ENCODE assay signal across 15 mouse cellular contexts in the genomic region with DNA sequence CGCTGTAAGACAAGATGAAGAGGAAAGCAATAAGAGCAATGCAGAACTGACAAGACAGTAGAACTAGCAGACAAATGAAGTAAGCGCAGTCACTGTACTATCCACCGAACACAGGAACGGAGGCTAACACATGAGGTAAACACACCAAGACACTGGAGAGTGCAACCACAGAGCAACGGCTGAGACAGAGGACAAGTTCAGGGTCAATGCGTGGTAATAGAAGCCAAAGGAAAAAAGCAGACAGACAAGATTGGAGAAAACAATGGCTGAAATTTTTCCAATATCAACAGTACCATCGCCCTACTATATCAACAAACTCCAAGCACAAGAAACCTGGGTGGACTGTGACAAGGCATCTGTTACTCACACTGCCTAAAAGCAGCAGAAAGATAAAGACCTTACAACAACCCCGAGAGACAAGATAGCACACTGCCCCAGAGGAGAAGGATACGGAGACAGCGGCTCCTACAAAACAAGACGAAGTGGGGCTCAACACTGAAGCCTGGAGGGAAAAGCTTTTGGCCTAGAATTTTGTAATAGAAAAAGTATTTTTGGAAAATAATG. TPM values are rescaled to one million over a fixed set of nuclear protein-coding genes. Genes with fewer than 3 reads are reported as not detected.
DNase-seq lines count a peak whose midpoint lies in the region; ATAC-seq and TF ChIP-seq lines count a peak whose summit lies in the region.
"Had no signal": no experiment of that assay in that cellular context is flagged by ENCODE, and none has a peak within 500 bp of the region (broad histone marks: within the 10 kb centered on the region; RNA-seq: fewer than 3 reads in every experiment).

No protein-coding gene starts in this region.

- H3K4me2 ChIP-seq in intestine, embryonic 16.5 days (ENCODE audit: low read depth, low read length): no peak overlapping the region
- H3K4me2 ChIP-seq in intestine, postnatal 0 days (replicated peaks; ENCODE audit: low read depth): no peak overlapping the region
- H3K4me2 ChIP-seq in liver, postnatal 0 days (ENCODE audit: low read depth, low read length): peak overlapping the region; percentile 31

- H3K9me3 ChIP-seq in intestine, embryonic 16.5 days (ENCODE audit: control insufficient read depth, low read length): no peaks in the 10 kb centered on the region
- H3K9me3 ChIP-seq in intestine, postnatal 0 days (ENCODE audit: control insufficient read depth): no peaks in the 10 kb centered on the region
- no peaks in the 10 kb centered on the region for H3K9me3 ChIP-seq in liver, postnatal 0 days (ENCODE audit: low read length)
- H3K9me3 ChIP-seq: midbrain, embryonic 10.5 days had no signal

- H3K27me3 ChIP-seq in intestine, embryonic 16.5 days (replicated peaks; ENCODE audit: control insufficient read depth, insufficient read depth, low read length): no peaks in the 10 kb centered on the region
- no peaks in the 10 kb centered on the region for H3K27me3 ChIP-seq in intestine, postnatal 0 days (replicated peaks; ENCODE audit: control insufficient read depth, insufficient read depth, low read length)
- H3K27me3 ChIP-seq in liver, postnatal 0 days (ENCODE audit: insufficient read depth, low read length): no peaks in the 10 kb centered on the region

- intact Hi-C loops in left cerebral cortex, adult 2 months (cut with DNase I): loop anchor here (5.0 kb wide), 1 partner anchor 128 kb away; no protein-coding TSS in a partner anchor

- H3K36me3 ChIP-seq in intestine, embryonic 16.5 days (ENCODE audit: control insufficient read depth, insufficient read depth, low read length): no peaks in the 10 kb centered on the region; the same call in 1 of the 2 replicates
- H3K36me3 ChIP-seq in intestine, postnatal 0 days (ENCODE audit: control insufficient read depth, insufficient read depth): peaks cover 29% of the 10 kb centered on the region
- peaks cover 56% of the 10 kb centered on the region for H3K36me3 ChIP-seq in liver, postnatal 0 days (replicated peaks; ENCODE audit: insufficient read depth, low read length)

- H3K4me3 ChIP-seq in intestine, embryonic 16.5 days (ENCODE audit: low read length): no peak overlapping the region
- H3K4me3 ChIP-seq in intestine, postnatal 0 days (ENCODE audit: low read depth, low read length): no peak overlapping the region
- H3K4me3 ChIP-seq in liver, postnatal 0 days (ENCODE audit: low read depth, low read length): no peak overlapping the region
- no peak overlapping the region for H3K4me3 ChIP-seq in left cerebral cortex, adult 2 months
- H3K4me3 ChIP-seq: midbrain, embryonic 10.5 days; myocyte had no signal

- ATAC-seq in intestine, embryonic 16.5 days: 0 out of 2 replicates have a peak, but pooled peaks have one; percentile 21
- ATAC-seq in intestine, postnatal 0 days: no peak
- peak; percentile 69 for ATAC-seq in erythroid progenitor cell, adult 5-6 weeks (replicated peaks; ENCODE audit: low FRiP score, poor library complexity, severe bottlenecking)
- ATAC-seq in liver, postnatal 0 days: peak; percentile 67
- ATAC-seq: hindbrain, embryonic 16.5 days had no signal

- no peak overlapping the region for H3K9ac ChIP-seq in intestine, embryonic 16.5 days (ENCODE audit: low read depth, low read length)
- no peak overlapping the region for H3K9ac ChIP-seq in intestine, postnatal 0 days (ENCODE audit: low read depth, low read length)
- 0 out of 2 replicates have a peak overlapping the region, but pooled peaks have one; percentile 6 for H3K9ac ChIP-seq in liver, postnatal 0 days (replicated peaks)

- DNase-seq in c-Kit-positive CD71-positive TER-119-negative erythroid progenitor cells, embryonic 14.5 days (ENCODE audit: low read depth): peak; percentile 63
- DNase-seq in liver, postnatal 0 days: no peak
- no peak for DNase-seq in left cerebral cortex, adult 2 months (ENCODE audit: extremely low spot score in 1 of 2, low spot score in 2 of 2)
- DNase-seq in kidney, adult 8-10 months: no peak
- DNase-seq: adrenal gland, adult 2 months; cerebellum, adult 9-11 months; embryo, embryonic 11 days; right cerebral cortex, postnatal 14 days; thymus, adult 18-20 months had no signal

- WGBS in intestine, embryonic 16.5 days: 72% methylated on average over 11 of the region's 11 CpGs
- 70% methylated on average over 11 of the region's 11 CpGs for WGBS in intestine, postnatal 0 days
- WGBS in liver, postnatal 0 days (ENCODE audit: insufficient replicate concordance): 44% methylated on average over 11 of the region's 11 CpGs

- no peaks in the 10 kb centered on the region for H3K4me1 ChIP-seq in intestine, embryonic 16.5 days (ENCODE audit: control insufficient read depth, insufficient read depth, low read length)
- H3K4me1 ChIP-seq in intestine, postnatal 0 days (replicated peaks; ENCODE audit: control insufficient read depth, insufficient read depth, low read length): no peaks in the 10 kb centered on the region
- H3K4me1 ChIP-seq in liver, postnatal 0 days (ENCODE audit: insufficient read depth): peaks cover 36% of the 10 kb centered on the region
- H3K4me1 ChIP-seq: midbrain, embryonic 10.5 days had no signal

- no peak overlapping the region for H3K27ac ChIP-seq in intestine, embryonic 16.5 days (ENCODE audit: low read length)
- no peak overlapping the region for H3K27ac ChIP-seq in intestine, postnatal 0 days (ENCODE audit: low read depth, low read length)
- H3K27ac ChIP-seq in liver, postnatal 0 days (ENCODE audit: low read depth): peak overlapping the region; percentile 31; the same call in 1 of the 2 replicates
- H3K27ac ChIP-seq in left cerebral cortex, adult 2 months: no peak overlapping the region
- H3K27ac ChIP-seq: midbrain, embryonic 10.5 days had no signal

- TF ChIP-seq CTCF in intestine, postnatal 0 days (IDR thresholded peaks at IDR 0.05; ENCODE audit: low read depth): no peak
- no peak for TF ChIP-seq CTCF in liver, postnatal 0 days (IDR thresholded peaks at IDR 0.05; ENCODE audit: low read depth)
- no peak for TF ChIP-seq CTCF in left cerebral cortex, adult 2 months (IDR thresholded peaks at IDR 0.05)

- TF ChIP-seq EP300 in liver, postnatal 0 days (IDR thresholded peaks at IDR 0.05; ENCODE audit: low read depth): peak; percentile 96

RNA-seq across cellular contexts. Expression of gene Rnf141, which starts 25.4 kb away (rescaled TPM):
- polyA plus RNA-seq in intestine, embryonic 16.5 days (2015; fragmentation: Nextera tagmentation; extraction: Ambion mirVana): 37.5 and 39.0 TPM in 2 replicates
- 31.0 and 33.5 TPM in 2 replicates for polyA plus RNA-seq in intestine, postnatal 0 days (2015; fragmentation: Nextera tagmentation; extraction: Ambion mirVana)
- total RNA-seq in erythroid progenitor cell, adult 5-6 weeks (2015; ENCODE audit: low replicate concordance): 42.2 and 46.1 TPM in 2 replicates
- 27.2 and 59.8 TPM in 2 replicates for total RNA-seq in erythroid progenitor cell, adult 5-6 weeks (2017; ENCODE audit: low replicate concordance)
- polyA plus RNA-seq in liver, postnatal 0 days (2015; fragmentation: Nextera tagmentation; extraction: Ambion mirVana): 21.9 and 22.9 TPM in 2 replicates
- 10 to 100 TPM; 72.1 to 72.6 TPM for total RNA-seq in left cerebral cortex, adult 2 months (2021)

RNA-seq across cellular contexts. Expression of gene Lyve1, which starts 44.2 kb away (rescaled TPM):
- 13.8 and 15.1 TPM in 2 replicates for polyA plus RNA-seq in intestine, embryonic 16.5 days (2015; fragmentation: Nextera tagmentation; extraction: Ambion mirVana)
- 26.9 and 29.9 TPM in 2 replicates for polyA plus RNA-seq in intestine, postnatal 0 days (2015; fragmentation: Nextera tagmentation; extraction: Ambion mirVana)
- not detected in 2 replicates for total RNA-seq in erythroid progenitor cell, adult 5-6 weeks (2015; ENCODE audit: low replicate concordance)
- total RNA-seq in erythroid progenitor cell, adult 5-6 weeks (2017; ENCODE audit: low replicate concordance): not detected in 2 replicates
- polyA plus RNA-seq in liver, postnatal 0 days (2015; fragmentation: Nextera tagmentation; extraction: Ambion mirVana): 37.4 and 45.7 TPM in 2 replicates
- total RNA-seq in left cerebral cortex, adult 2 months (2021): 1 to 10 TPM; 2.0 to 3.4 TPM
- polyA plus RNA-seq: myocyte had no signal

RNA-seq across cellular contexts. Expression of gene Ampd3, which starts 50.9 kb away (rescaled TPM):
- polyA plus RNA-seq in intestine, embryonic 16.5 days (2015; fragmentation: Nextera tagmentation; extraction: Ambion mirVana): 4.0 and 4.5 TPM in 2 replicates
- 7.0 and 7.4 TPM in 2 replicates for polyA plus RNA-seq in intestine, postnatal 0 days (2015; fragmentation: Nextera tagmentation; extraction: Ambion mirVana)
- total RNA-seq in erythroid progenitor cell, adult 5-6 weeks (2015; ENCODE audit: low replicate concordance): 80.7 and 109 TPM in 2 replicates
- total RNA-seq in erythroid progenitor cell, adult 5-6 weeks (2017; ENCODE audit: low replicate concordance): 72.2 and 104 TPM in 2 replicates
- polyA plus RNA-seq in liver, postnatal 0 days (2015; fragmentation: Nextera tagmentation; extraction: Ambion mirVana): 12.3 and 16.6 TPM in 2 replicates
- total RNA-seq in left cerebral cortex, adult 2 months (2021): 10 to 100 TPM; 24.4 to 25.3 TPM
